Mouse (Mus musculus) hindbrain, postnatal 0 days (tissue): ENCODE data around the gene Fam104a. TPM values are rescaled to one million over a fixed set of nuclear protein-coding genes. Genes with fewer than 3 reads are reported as not detected.
A peak's percentile ranks its signal among the peaks of the same experiment; 100 is the strongest.

Experiments used
- ATAC-seq: fragments of 200-750 bp; cut with Nextera tagmentation; 2 replicates; pipeline ENCODE4 v1.8.0; 2017; ENCODE audit warnings: mild to moderate bottlenecking, moderate TSS enrichment, moderate library complexity
- DNase-seq: peaks from one replicate; pipeline ENCODE4 v3.0.0-alpha.2; 2015; ENCODE audit warnings: low spot score
- H3K27ac ChIP-seq: fragments of 300-500 bp; sonication (generic); 2 replicates; pipeline ENCODE4 v1.5.1; 2014; ENCODE audit warnings: mild to moderate bottlenecking
- H3K27me3 ChIP-seq: fragments of 300-500 bp; sonication (generic); 2 replicates; pipeline ENCODE4 v1.6.1; 2014; ENCODE audit warnings: low read length, mixed read lengths; ENCODE audit not compliant: insufficient read depth
- H3K36me3 ChIP-seq: fragments of 300-500 bp; sonication (generic); 2 replicates; pipeline ENCODE4 v1.6.1; 2014; ENCODE audit warnings: low read length, mixed read lengths; ENCODE audit not compliant: insufficient read depth
- H3K4me1 ChIP-seq: fragments of 300-500 bp; sonication (generic); 2 replicates; pipeline ENCODE4 v1.6.1; 2014; ENCODE audit warnings: antibody characterized with exemption, low read length, mixed read lengths; ENCODE audit not compliant: insufficient read depth
- H3K4me2 ChIP-seq: fragments of 300-500 bp; sonication (generic); 2 replicates; pipeline ENCODE4 v1.6.1; 2014; ENCODE audit warnings: low read depth, mild to moderate bottlenecking, low read length, moderate library complexity, mixed read lengths
- H3K4me3 ChIP-seq: fragments of 300-500 bp; sonication (generic); 2 replicates; pipeline ENCODE4 v1.5.1; 2014; ENCODE audit warnings: low read length
- H3K9ac ChIP-seq: fragments of 300-500 bp; sonication (generic); replicated peaks from 2 replicates; pipeline ENCODE4 v1.6.1; 2014; ENCODE audit warnings: mild to moderate bottlenecking, low read length, moderate library complexity, mixed read lengths
- H3K9me3 ChIP-seq: fragments of 300-500 bp; sonication (generic); 2 replicates; pipeline ENCODE4 v1.6.1; 2016; ENCODE audit warnings: low read length, mixed read lengths
- CTCF ChIP-seq: IDR thresholded peaks from 2 replicates; pipeline ENCODE4 v1.5.1; 2016; ENCODE audit warnings: antibody characterized with exemption, control low read depth, low read depth
- WGBS: fragments of 180-500 bp; shearing (Covaris S2); extraction: QIAGEN DNeasy Blood & Tissue Kit; methylation state at CpG from one replicate; pipeline ENCODE4 v1.1.7; 2014; 5-methylcytosine and 5-hydroxymethylcytosine counted together
- polyA plus RNA-seq: library from polyadenylated mRNA; unstranded; fragments of >200 nt; fragmentation: Nextera tagmentation; extraction: Ambion mirVana; gene quantifications from 2 replicates; pipeline ENCODE4 v1.2.1, GENCODE M21; 2015
- total RNA-seq: library from RNA; depleted of rRNA; stranded (reverse); fragments of >200 nt; gene quantifications from 2 replicates; pipeline ENCODE4 v1.2.3, GENCODE M21; 2014

The Fam104a gene
- total and polyA plus RNA-seq, 2 experiments from 2014 or later: 29.5 to 50.6 TPM

DNA sequence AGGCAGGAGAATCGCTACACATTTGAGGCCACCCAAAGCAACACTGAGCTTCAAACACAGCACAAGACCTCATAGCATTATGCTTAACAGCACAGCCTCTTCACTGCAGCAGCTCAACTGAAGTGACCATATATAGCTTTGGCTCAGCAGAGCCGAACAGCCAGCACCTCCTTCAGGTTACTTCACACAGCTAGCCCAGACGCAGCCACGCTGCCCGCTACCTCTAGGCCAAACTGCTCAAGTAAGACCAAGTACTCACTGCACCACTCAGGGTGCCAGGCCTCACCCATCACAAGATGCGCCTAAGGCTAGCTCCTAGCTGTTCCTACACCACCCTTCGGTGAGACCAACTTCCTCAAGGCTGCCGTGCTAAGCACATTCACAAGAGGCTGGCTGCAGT, 5.6 kb downstream of the Fam104a start:
- Histone ChIP-seq H3K4me2 (no peak overlapping the region), H3K9ac (no peak overlapping the region)
- no peak for TF ChIP-seq CTCF

DNA sequence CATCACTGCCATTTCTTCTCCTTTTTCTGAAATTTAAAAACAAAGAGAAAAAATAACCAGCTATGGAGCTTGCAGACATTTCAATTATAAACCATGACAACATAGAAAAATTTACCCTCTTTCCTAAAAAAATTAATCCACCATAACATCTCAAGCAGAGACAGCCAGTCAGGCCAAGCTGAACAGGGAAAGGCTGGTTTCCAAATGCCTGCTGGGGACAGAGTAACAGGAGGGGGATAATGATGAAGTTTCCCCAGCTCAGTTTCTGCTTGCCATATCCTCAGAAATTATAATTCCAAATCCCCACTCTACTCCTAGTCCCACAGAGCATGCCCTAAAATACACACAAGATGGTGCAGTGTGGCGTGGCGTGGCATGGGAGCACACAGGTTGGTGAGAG, 6.6 kb downstream of the Fam104a start:
- DNase-seq (peak; percentile 17), ATAC-seq (peak; percentile 53; the same call in 1 of the 2 replicates)
- no peak for TF ChIP-seq CTCF
- H3K4me1 ChIP-seq: peaks cover 10% of the 10 kb centered on the region; the same call in 1 of the 2 replicates
- no peaks in the 10 kb centered on the region for H3K27me3 ChIP-seq
- no peak overlapping the region for H3K9ac ChIP-seq
- 63% methylated on average over 2 of the region's 2 CpGs for WGBS
- H3K4me2 ChIP-seq: no peak overlapping the region
- H3K9me3 ChIP-seq: no peaks in the 10 kb centered on the region
- H3K4me3 ChIP-seq: no peak overlapping the region
- H3K27ac ChIP-seq: 0 out of 2 replicates have a peak overlapping the region, but pooled peaks have one; percentile 16
- peaks cover 21% of the 10 kb centered on the region for H3K36me3 ChIP-seq

More for the DNA sequence above, 5.6 kb downstream of the Fam104a start:
- peaks cover 13% of the 10 kb centered on the region; the same call in 1 of the 2 replicates for H3K4me1 ChIP-seq
- no peaks in the 10 kb centered on the region for H3K27me3 ChIP-seq
- ATAC-seq (no peak), DNase-seq (no peak)
- no peaks in the 10 kb centered on the region for H3K9me3 ChIP-seq
- H3K4me3 ChIP-seq: no peak overlapping the region
- WGBS: 78% methylated on average over 8 of the region's 8 CpGs
- peaks cover 18% of the 10 kb centered on the region for H3K36me3 ChIP-seq
- H3K27ac ChIP-seq: no peak overlapping the region

DNA sequence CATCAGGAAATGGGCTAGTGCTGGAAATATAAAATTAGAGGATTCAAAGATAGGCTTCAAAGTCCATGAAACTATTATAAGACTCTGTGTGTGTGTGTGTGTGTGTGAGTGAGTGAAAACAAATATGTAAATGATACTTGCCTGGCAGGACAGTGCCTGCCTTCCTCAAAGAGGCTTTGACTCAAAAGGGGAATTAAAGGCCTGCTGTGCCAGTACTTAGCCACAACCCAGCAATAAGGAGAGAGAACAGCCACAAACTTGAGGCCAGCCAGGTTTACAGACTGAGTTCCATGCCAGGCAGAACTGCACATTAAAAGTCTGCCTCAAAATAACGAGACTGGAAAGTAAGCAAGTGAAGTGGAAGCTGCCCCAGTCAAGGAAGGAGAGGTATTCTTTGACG, 7.1 kb downstream of the Fam104a start:
- no peak overlapping the region for H3K4me2 ChIP-seq
- H3K9ac ChIP-seq: no peak overlapping the region
- H3K27ac ChIP-seq: 0 out of 2 replicates have a peak overlapping the region, but pooled peaks have one; percentile 16
- H3K4me1 ChIP-seq: peaks cover 7% of the 10 kb centered on the region; the same call in 1 of the 2 replicates
- DNase-seq: no peak
- peaks cover 21% of the 10 kb centered on the region for H3K36me3 ChIP-seq
- no peaks in the 10 kb centered on the region for H3K9me3 ChIP-seq
- no peak overlapping the region for H3K4me3 ChIP-seq
- 55% methylated on average over 2 of the region's 2 CpGs for WGBS
- no peaks in the 10 kb centered on the region for H3K27me3 ChIP-seq
- 0 out of 2 replicates have a peak, but pooled peaks have one; percentile 40 for ATAC-seq
- no peak for TF ChIP-seq CTCF

DNA sequence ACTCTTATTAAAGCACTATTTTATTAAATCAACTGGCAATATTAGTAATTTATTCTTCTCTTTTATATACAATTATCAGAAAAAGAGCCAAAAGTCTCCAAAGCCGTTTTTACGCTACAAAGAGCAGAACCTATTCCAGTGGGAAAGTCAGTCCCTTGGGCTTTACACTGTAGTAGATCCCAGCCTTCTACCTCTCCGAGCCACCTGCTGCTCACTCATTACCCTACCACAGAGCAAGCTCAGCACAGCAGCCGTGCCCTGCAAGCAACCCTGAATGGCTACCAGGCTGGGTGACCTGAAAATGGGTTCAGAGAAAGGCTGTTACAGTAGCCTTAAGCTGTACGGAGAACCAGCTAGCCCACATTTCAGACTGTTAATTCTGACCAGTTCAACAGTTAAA, 9.4 kb downstream of the Fam104a start:
- no peak for DNase-seq
- H3K27me3 ChIP-seq: no peaks in the 10 kb centered on the region
- H3K4me2 ChIP-seq: no peak overlapping the region
- H3K27ac ChIP-seq: no peak overlapping the region
- no peaks in the 10 kb centered on the region for H3K9me3 ChIP-seq
- H3K9ac ChIP-seq: no peak overlapping the region
- H3K4me1 ChIP-seq: no peaks in the 10 kb centered on the region
- WGBS: 83% methylated on average over 5 of the region's 5 CpGs
- H3K4me3 ChIP-seq: no peak overlapping the region
- ATAC-seq: no peak
- peaks cover 25% of the 10 kb centered on the region for H3K36me3 ChIP-seq
- no peak for TF ChIP-seq CTCF

DNA sequence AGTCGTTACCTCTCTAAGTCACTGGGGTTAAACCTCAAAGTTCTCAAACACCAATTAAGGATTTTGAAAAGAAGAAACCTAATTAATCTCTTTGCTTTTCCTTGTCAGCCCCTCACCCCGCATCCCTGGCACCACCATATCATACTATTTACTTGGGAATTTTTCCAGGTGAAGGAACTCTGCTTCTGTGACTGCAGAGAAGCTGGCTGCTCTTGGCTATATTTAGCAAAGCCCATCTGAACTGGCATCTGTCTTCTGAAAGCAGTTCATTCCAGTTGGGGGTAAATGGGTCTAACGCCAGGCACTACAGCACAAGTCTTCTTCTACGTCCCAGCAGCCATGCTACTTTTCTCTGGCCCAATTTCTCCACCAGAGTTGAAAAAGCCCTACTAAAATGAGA, 10.3 kb downstream of the Fam104a start:
- Histone ChIP-seq H3K9me3 (no peaks in the 10 kb centered on the region), H3K4me1 (no peaks in the 10 kb centered on the region), H3K36me3 (peaks cover 32% of the 10 kb centered on the region), H3K9ac (no peak overlapping the region), H3K27me3 (no peaks in the 10 kb centered on the region), H3K4me2 (no peak overlapping the region), H3K27ac (no peak overlapping the region), H3K4me3 (no peak overlapping the region)
- no peak for TF ChIP-seq CTCF
- DNase-seq: no peak
- WGBS: 65% methylated on average over 4 of the region's 4 CpGs
- ATAC-seq: no peak

DNA sequence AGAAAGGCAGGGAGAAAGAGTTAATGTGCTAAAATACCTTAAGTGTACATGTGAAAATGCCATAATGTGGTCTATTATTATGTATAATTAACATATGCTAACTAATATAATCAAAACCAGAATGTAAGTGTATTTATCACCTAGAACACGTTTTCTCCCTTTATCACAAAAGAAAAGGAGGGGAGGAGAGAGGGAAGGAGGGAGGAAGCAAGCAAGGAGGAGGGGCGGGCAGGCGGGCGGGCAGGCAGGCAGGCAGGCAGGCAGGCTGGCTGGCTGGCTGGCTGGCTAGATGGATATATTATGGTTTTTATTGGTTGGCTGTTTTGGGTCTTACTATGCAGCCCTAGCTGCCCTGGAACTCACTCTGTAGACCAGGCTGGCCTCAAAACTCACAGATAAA, 14.2 kb downstream of the Fam104a start:
- Histone ChIP-seq H3K4me3 (no peak overlapping the region), H3K9ac (no peak overlapping the region), H3K4me2 (no peak overlapping the region), H3K9me3 (no peaks in the 10 kb centered on the region), H3K4me1 (peaks cover 3% of the 10 kb centered on the region; the same call in 1 of the 2 replicates), H3K36me3 (peaks cover 20% of the 10 kb centered on the region), H3K27me3 (no peaks in the 10 kb centered on the region), H3K27ac (no peak overlapping the region)
- DNase-seq (no peak), ATAC-seq (no peak)
- no peak for TF ChIP-seq CTCF
- 81% methylated on average over 4 of the region's 4 CpGs for WGBS

DNA sequence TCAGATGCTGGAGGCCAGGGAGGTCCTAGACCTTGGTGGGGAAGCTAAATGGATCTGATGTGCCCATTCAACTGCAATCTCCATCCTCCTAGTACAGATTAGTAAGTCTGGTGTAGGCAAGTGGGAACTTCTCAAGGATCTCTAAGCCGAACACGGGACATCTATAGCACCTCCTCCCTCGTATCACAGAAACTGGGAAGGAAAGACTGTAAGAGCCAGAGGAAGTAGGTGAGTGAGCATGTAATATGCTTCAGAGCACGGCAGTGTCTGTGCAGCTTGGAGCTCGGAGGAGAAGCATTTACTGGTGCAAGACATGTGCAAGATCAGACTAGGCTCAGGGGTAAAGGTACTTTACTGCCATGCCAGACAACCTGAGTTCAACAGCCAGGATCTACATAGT, 15.1 kb downstream of the Fam104a start:
- no peak overlapping the region for H3K4me2 ChIP-seq
- peaks cover 3% of the 10 kb centered on the region; the same call in 1 of the 2 replicates for H3K4me1 ChIP-seq
- WGBS: 92% methylated on average over 5 of the region's 5 CpGs
- no peak for TF ChIP-seq CTCF
- no peak overlapping the region for H3K27ac ChIP-seq
- no peaks in the 10 kb centered on the region for H3K27me3 ChIP-seq
- H3K9me3 ChIP-seq: no peaks in the 10 kb centered on the region
- ATAC-seq: no peak
- peaks cover 18% of the 10 kb centered on the region for H3K36me3 ChIP-seq
- no peak for DNase-seq
- H3K9ac ChIP-seq: no peak overlapping the region
- H3K4me3 ChIP-seq: no peak overlapping the region
